Mouse (Mus musculus): ENCODE measurements around the gene Nop10. TPM values are rescaled to one million over a fixed set of nuclear protein-coding genes. Genes with fewer than 3 reads are reported as not detected.

Gene Nop10
- polyA plus RNA-seq, 1 experiment from 2014 or later, result 163 TPM

- Histone ChIP-seq H3K4me2 (no peak overlapping the region), H3K27me3 (peaks cover 7% of the 10 kb centered on the region; the same call in 1 of the 2 replicates), H3K27ac (replicated peaks) (no peak overlapping the region), H3K4me1 (replicated peaks) (peaks cover 12% of the 10 kb centered on the region), H3K36me3 (peaks cover 37% of the 10 kb centered on the region), H3K4me3 (no peak overlapping the region), H3K9me3 (no peaks in the 10 kb centered on the region), H3K9ac (no peak overlapping the region)
- WGBS, result 87% methylated on average over 14 of the region's 14 CpGs
- no peak for ATAC-seq (ENCODE audit: low read depth)
These were observed 19.9 kb upstream of the Nop10 start for GRCm38 (mm10) chr2:112241787-112242186.

DNA sequence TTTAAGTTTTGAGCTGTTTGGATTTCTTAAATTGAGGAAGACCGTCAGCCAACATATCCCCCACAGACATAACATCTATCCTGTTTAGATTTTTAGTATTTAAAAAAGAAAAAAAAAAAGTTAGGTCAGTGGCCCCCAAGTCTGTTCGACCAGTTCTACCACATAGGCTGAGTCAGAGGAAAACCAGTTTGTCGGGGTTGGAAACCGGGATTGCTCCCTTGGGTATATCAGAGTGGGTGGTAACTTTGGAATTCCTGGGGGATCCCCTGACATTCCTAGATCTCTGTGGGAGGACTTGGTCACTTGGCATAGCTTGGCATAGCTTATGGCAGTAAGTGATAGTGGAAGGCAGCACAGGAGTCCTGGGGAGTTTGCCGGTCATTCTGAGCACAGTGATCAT, 16.4 kb upstream of the Nop10 start:
- Histone ChIP-seq H3K9ac (no peak overlapping the region), H3K4me3 (no peak overlapping the region), H3K9me3 (no peaks in the 10 kb centered on the region), H3K27ac (replicated peaks) (no peak overlapping the region), H3K27me3 (no peaks in the 10 kb centered on the region), H3K36me3 (peaks cover 50% of the 10 kb centered on the region), H3K4me1 (replicated peaks) (peaks cover 11% of the 10 kb centered on the region), H3K4me2 (no peak overlapping the region)
- no peak for ATAC-seq (ENCODE audit: low read depth)
- 94% methylated on average over 5 of the region's 5 CpGs for WGBS

DNA sequence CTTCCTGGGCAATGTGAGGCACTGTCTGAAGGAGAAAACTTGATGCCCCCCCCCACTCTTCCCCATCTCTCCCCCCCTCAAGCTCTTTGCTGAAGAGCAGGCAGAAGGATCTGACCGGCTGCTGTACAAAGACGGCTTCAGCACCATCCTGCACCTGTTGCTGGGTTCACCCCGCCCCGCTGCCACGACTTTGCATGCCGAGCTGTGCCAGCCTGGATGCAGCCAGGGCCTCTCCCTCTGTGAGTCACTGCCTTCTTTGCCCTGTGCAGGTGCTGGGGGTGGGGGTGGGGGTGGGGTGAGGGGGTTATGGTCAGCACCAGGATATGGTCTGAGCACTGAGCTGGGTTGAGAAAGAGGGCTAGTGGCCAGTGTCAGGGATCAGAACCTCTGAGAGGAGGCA, 15.5 kb upstream of the Nop10 start:
- 89% methylated on average over 6 of the region's 6 CpGs for WGBS
- H3K36me3 ChIP-seq, result peaks cover 50% of the 10 kb centered on the region
- no peak overlapping the region for H3K4me3 ChIP-seq
- no peak for ATAC-seq (ENCODE audit: low read depth)
- no peaks in the 10 kb centered on the region for H3K9me3 ChIP-seq
- no peaks in the 10 kb centered on the region for H3K27me3 ChIP-seq
- H3K9ac ChIP-seq, result no peak overlapping the region
- H3K4me2 ChIP-seq, result no peak overlapping the region
- H3K27ac ChIP-seq (replicated peaks), result no peak overlapping the region
- H3K4me1 ChIP-seq (replicated peaks), result peaks cover 2% of the 10 kb centered on the region

GRCm38 (mm10) chr2:112247323-112247722, 14.4 kb upstream of the Nop10 start:
- Histone ChIP-seq H3K27me3 (no peaks in the 10 kb centered on the region), H3K9ac (no peak overlapping the region), H3K4me3 (no peak overlapping the region), H3K4me2 (no peak overlapping the region), H3K9me3 (no peaks in the 10 kb centered on the region), H3K27ac (replicated peaks) (no peak overlapping the region), H3K4me1 (replicated peaks) (no peaks in the 10 kb centered on the region), H3K36me3 (peaks cover 50% of the 10 kb centered on the region)
- WGBS, result 87% methylated on average over 10 of the region's 10 CpGs
- no peak for ATAC-seq (ENCODE audit: low read depth)

- no peak overlapping the region for H3K4me2 ChIP-seq
- no peak overlapping the region for H3K9ac ChIP-seq
- H3K9me3 ChIP-seq, result no peaks in the 10 kb centered on the region
- WGBS, result 89% methylated on average over 10 of the region's 10 CpGs
- H3K4me1 ChIP-seq (replicated peaks), result no peaks in the 10 kb centered on the region
- no peak overlapping the region for H3K27ac ChIP-seq (replicated peaks)
- H3K27me3 ChIP-seq, result no peaks in the 10 kb centered on the region
- no peak for ATAC-seq (ENCODE audit: low read depth)
- no peak overlapping the region for H3K4me3 ChIP-seq
- H3K36me3 ChIP-seq, result peaks cover 31% of the 10 kb centered on the region
These were observed 11.8 kb upstream of the Nop10 start for GRCm38 (mm10) chr2:112249780-112250453.

- WGBS, result 73% methylated on average over 7 of the region's 7 CpGs
- H3K4me2 ChIP-seq, result no peak overlapping the region
- H3K27ac ChIP-seq (replicated peaks), result no peak overlapping the region
- no peaks in the 10 kb centered on the region for H3K9me3 ChIP-seq
- no peak for ATAC-seq (ENCODE audit: low read depth)
- H3K27me3 ChIP-seq, result no peaks in the 10 kb centered on the region
- H3K4me1 ChIP-seq (replicated peaks), result no peaks in the 10 kb centered on the region
- no peak overlapping the region for H3K9ac ChIP-seq
- no peaks in the 10 kb centered on the region for H3K36me3 ChIP-seq
- H3K4me3 ChIP-seq, result no peak overlapping the region
These were observed 6.8 kb upstream of the Nop10 start for GRCm38 (mm10) chr2:112254675-112255515.

DNA sequence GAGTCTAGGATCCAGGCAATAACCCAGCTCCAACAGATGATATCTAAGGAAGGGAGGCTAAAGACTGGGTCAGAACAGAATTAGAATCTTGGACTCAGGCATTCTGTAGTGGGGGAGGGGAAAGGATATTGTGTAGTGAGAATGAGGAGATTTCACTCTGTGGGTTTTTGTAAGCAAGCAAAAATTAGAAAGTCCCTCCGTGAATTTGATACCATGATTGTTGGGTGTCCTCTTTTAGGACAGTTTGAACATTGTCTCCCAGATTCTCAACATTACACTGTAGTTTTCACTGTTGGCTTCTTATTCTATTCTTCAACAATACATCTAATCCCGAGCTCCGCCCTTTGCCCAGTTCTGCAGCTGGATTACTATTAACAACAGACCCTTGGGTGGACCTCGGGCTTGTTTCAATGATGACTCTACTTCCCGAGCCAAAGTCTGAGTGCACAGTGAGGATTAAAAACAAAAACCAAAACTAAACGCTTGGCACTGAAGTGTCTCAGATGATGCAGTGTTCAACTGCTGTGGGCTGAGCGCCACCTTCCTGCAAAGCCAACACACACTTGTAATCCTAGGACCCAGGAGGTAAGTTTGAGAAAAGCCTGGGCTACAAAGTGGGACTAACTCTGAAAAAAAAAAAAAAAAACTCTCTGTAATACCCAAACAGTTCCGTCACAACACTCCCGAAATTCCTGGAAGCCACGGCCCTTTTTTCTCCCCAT, 2.3 kb upstream of the Nop10 start, which contains the start of gene Nutm1:
Gene Nutm1, minus strand, starts transcription at position 51 of the 722 bp plus-strand sequence.
- H3K4me2 ChIP-seq, result no peak within 1 kb of the TSS
- 81% methylated on average over 10 of the region's 10 CpGs for WGBS
- no peaks in the 10 kb centered on the region for H3K9me3 ChIP-seq
- no peak within 1 kb of the TSS for H3K4me3 ChIP-seq
- H3K27ac ChIP-seq (replicated peaks), result no peak within 1 kb of the TSS
- no peak for ATAC-seq (ENCODE audit: low read depth)
- no peak within 1 kb of the TSS for H3K9ac ChIP-seq
- H3K27me3 ChIP-seq, result no peaks in the 10 kb centered on the region
- no peaks in the 10 kb centered on the region for H3K36me3 ChIP-seq
- H3K4me1 ChIP-seq (replicated peaks), result peaks cover 12% of the 10 kb centered on the region

GRCm38 (mm10) chr2:112262779-112263295, 1.1 kb downstream of the Nop10 start:
- Histone ChIP-seq H3K27me3 (no peaks in the 10 kb centered on the region), H3K4me3 (peak overlapping the region; percentile 64), H3K36me3 (no peaks in the 10 kb centered on the region), H3K4me1 (replicated peaks) (peaks cover 35% of the 10 kb centered on the region), H3K27ac (replicated peaks) (peak overlapping the region; percentile 77), H3K9me3 (no peaks in the 10 kb centered on the region), H3K4me2 (peak overlapping the region; percentile 72), H3K9ac (peak overlapping the region; percentile 74)
- 38% methylated on average over 4 of the region's 4 CpGs for WGBS
- ATAC-seq (ENCODE audit: low read depth), result no peak

DNA sequence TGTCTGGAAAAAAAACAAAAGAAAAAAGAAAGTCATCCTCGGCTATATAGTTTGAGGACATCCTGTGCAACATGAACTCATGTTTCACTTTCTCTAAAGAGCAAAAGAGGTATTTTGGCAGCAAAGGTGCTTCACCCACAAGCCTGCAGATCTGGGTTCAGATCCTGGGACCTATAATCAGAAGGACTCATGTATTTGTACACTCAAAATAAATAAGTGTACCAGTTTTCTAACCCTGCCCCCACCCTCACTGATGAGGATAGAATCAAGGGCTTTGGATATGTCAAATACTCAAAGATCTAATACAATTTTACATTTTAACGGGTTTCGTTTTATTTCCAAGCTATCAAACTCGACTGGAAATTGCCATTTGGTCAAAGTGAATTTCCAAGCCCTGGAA, 2.6 kb downstream of the Nop10 start:
- WGBS, result 82% methylated on average over 4 of the region's 4 CpGs
- H3K9me3 ChIP-seq, result no peaks in the 10 kb centered on the region
- ATAC-seq (ENCODE audit: low read depth), result no peak

DNA sequence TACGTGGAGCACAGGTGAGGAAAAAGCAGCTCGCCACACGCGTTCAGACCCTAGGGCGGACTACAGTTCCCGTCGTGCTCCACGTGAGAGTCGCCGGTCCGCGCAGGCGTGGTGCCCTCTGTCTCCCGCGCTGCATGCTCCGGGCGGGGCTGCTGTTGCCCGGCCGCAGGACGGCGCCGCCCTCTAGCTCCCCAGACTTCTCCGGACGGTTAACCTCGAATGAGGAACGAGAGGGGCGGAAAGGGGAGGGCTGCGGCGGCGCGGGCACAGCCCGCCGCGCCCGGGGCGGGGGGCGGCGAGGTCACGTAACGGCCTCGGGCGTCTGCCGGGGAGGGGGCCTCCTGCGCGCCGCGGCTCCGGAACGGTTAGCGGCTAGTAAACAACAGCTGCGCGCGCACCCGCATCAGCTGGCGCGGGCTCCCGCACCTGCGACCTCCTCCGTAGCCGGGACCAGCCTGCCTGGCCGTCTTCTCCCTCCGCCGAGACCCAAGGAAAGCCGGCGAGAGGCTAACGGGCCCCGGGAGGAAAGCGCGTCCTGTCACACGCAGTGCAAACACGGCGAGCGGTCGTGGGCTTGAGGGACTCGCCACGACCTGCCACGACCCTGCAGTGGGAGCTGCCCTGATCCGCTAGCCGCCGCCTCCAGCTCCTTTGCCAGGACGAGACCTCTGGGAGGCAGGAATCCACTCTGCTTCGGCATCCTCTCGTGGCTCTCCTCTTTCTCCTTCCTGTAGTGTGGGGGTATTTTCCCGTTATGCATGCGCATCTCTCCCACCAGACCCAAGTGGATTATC, 3.9 kb downstream of the Nop10 start, which contains the start of gene Slc12a6:
Gene Slc12a6, plus strand, starts transcription at position 378 of the 794 bp plus-strand sequence.
- under 1% methylated on average over 79 of the region's 85 CpGs for WGBS
- peaks cover 59% of the 10 kb centered on the region for H3K4me1 ChIP-seq (replicated peaks)

More for the DNA sequence above, 2.6 kb downstream of the Nop10 start:
- Histone ChIP-seq H3K27ac (replicated peaks) (no peak overlapping the region), H3K4me2 (no peak overlapping the region), H3K27me3 (no peaks in the 10 kb centered on the region), H3K4me3 (no peak overlapping the region), H3K4me1 (replicated peaks) (peaks cover 47% of the 10 kb centered on the region), H3K9ac (no peak overlapping the region), H3K36me3 (no peaks in the 10 kb centered on the region)

GRCm38 (mm10) chr2:112266242-112266592, 4.5 kb downstream of the Nop10 start, which contains the start of gene Gm21985:
Gm21985 (plus strand) TSS chr2:112266314.
- Histone ChIP-seq H3K4me3 (peak within 1 kb of the TSS; percentile 85), H3K36me3 (no peaks in the 10 kb centered on the region), H3K4me2 (peak within 1 kb of the TSS; percentile 94), H3K9ac (peak within 1 kb of the TSS; percentile 87), H3K9me3 (no peaks in the 10 kb centered on the region), H3K27me3 (no peaks in the 10 kb centered on the region), H3K27ac (replicated peaks) (peak within 1 kb of the TSS; percentile 93), H3K4me1 (replicated peaks) (peaks cover 59% of the 10 kb centered on the region)
- peak; percentile 59 for ATAC-seq (ENCODE audit: low read depth)
- WGBS, result 1% methylated on average over 11 of the region's 11 CpGs

More for the DNA sequence above, 3.9 kb downstream of the Nop10 start, which contains the start of gene Slc12a6:
- peak within 1 kb of the TSS; percentile 85 for H3K4me3 ChIP-seq
- no peaks in the 10 kb centered on the region for H3K9me3 ChIP-seq
- H3K36me3 ChIP-seq, result no peaks in the 10 kb centered on the region
- H3K27me3 ChIP-seq, result no peaks in the 10 kb centered on the region
- peak; percentile 93 for ATAC-seq (ENCODE audit: low read depth)
- peak within 1 kb of the TSS; percentile 87 for H3K9ac ChIP-seq
- H3K27ac ChIP-seq (replicated peaks), result peak within 1 kb of the TSS; percentile 93
- peak within 1 kb of the TSS; percentile 94 for H3K4me2 ChIP-seq
